ENCODE assay signal across 24 mouse cellular contexts in genomic region chr5:36382721-36383120, GRCm38 (mm10). TPM values are rescaled to one million over a fixed set of nuclear protein-coding genes. Genes with fewer than 3 reads are reported as not detected.
DNase-seq lines count a peak whose midpoint lies in the region; ATAC-seq and TF ChIP-seq lines count a peak whose summit lies in the region.
"Had no signal": no experiment of that assay in that cellular context is flagged by ENCODE, and none has a peak within 500 bp of the region (broad histone marks: within the 10 kb centered on the region; RNA-seq: fewer than 3 reads in every experiment).

No protein-coding gene starts in this region.

- no peak overlapping the region for H3K4me2 ChIP-seq in forebrain, embryonic 12.5 days
- H3K4me2 ChIP-seq in forebrain, postnatal 0 days (ENCODE audit: low read depth), result no peak overlapping the region
- no peak overlapping the region for H3K4me2 ChIP-seq in stomach, embryonic 14.5 days (replicated peaks; ENCODE audit: low read depth, low read length)
- H3K4me2 ChIP-seq in stomach, postnatal 0 days (replicated peaks; ENCODE audit: low read depth), result no peak overlapping the region
- H3K4me2 ChIP-seq: heart, embryonic 15.5 days; hindbrain, embryonic 15.5 days; neural tube, embryonic 15.5 days had no signal

- 69% methylated on average over 4 of the region's 4 CpGs for WGBS in forebrain, embryonic 12.5 days
- 74% methylated on average over 4 of the region's 4 CpGs for whole genome bisulfite sequencing in forebrain, postnatal 0 days
- WGBS in stomach, embryonic 14.5 days, result 72% methylated on average over 4 of the region's 4 CpGs
- 60% methylated on average over 4 of the region's 4 CpGs for WGBS in stomach, postnatal 0 days
- 83% methylated on average over 4 of the region's 4 CpGs for WGBS in limb, embryonic 10.5 days

- ATAC-seq in forebrain, embryonic 12.5 days (ENCODE audit: low FRiP score), result no peak
- ATAC-seq in forebrain, postnatal 0 days, result no peak
- no peak for ATAC-seq in stomach, embryonic 14.5 days (ENCODE audit: insufficient number of reproducible peaks, insufficient read depth, low FRiP score, low read depth)
- no peak for ATAC-seq in stomach, postnatal 0 days (ENCODE audit: low FRiP score, low TSS enrichment)
- ATAC-seq: activated CD4-positive, CD25-positive, alpha-beta regulatory T cell, adult 4 months; forebrain, embryonic 14.5 days had no signal

- no peak for DNase-seq in forebrain, postnatal 0 days
- no peak for DNase-seq in stomach, postnatal 0 days (ENCODE audit: low spot score)
- no peak for DNase-seq in limb, embryonic 10.5 days (ENCODE audit: low spot score)
- no peak for DNase-seq in cerebellum, adult 9-10 months
- no peak for DNase-seq in layer of hippocampus, adult 18-20 months (ENCODE audit: low spot score in 2 of 2)
- DNase-seq in gastrocnemius, adult 18-20 months (ENCODE audit: low spot score), result no peak
- DNase-seq: adrenal gland, postnatal 14 days; cerebellum, adult 2 months; gastrocnemius, postnatal 25 days; heart, postnatal 4 days; kidney, adult 2 months; right cerebral cortex, adult 18-20 months; right cerebral cortex, postnatal 4 days had no signal

- TF ChIP-seq CTCF in forebrain, postnatal 0 days (IDR thresholded peaks at IDR 0.05; ENCODE audit: low read depth), result no peak
- no peak for TF ChIP-seq CTCF in stomach, postnatal 0 days (IDR thresholded peaks at IDR 0.05; ENCODE audit: low read depth)

- no peak for TF ChIP-seq EP300 in stomach, postnatal 0 days (optimal IDR thresholded peaks at IDR 0.05)

- H3K27ac ChIP-seq in forebrain, embryonic 12.5 days, result 0 out of 2 replicates have a peak overlapping the region, but pooled peaks have one; percentile 3
- no peak overlapping the region for H3K27ac ChIP-seq in forebrain, postnatal 0 days (ENCODE audit: low read depth, low read length)
- H3K27ac ChIP-seq in stomach, embryonic 14.5 days (ENCODE audit: low read length), result peak overlapping the region; percentile 27; the same call in 1 of the 2 replicates
- no peak overlapping the region for H3K27ac ChIP-seq in stomach, postnatal 0 days (replicated peaks)
- peak overlapping the region; percentile 84 for H3K27ac ChIP-seq in limb, embryonic 10.5 days
- H3K27ac ChIP-seq: heart, adult 2 months; heart, embryonic 15.5 days; hindbrain, embryonic 15.5 days; kidney, postnatal 0 days; macrophage; neural tube, embryonic 15.5 days had no signal

- H3K9me3 ChIP-seq in forebrain, embryonic 12.5 days, result no peaks in the 10 kb centered on the region
- no peaks in the 10 kb centered on the region for H3K9me3 ChIP-seq in forebrain, postnatal 0 days (ENCODE audit: low read length)
- no peaks in the 10 kb centered on the region for H3K9me3 ChIP-seq in stomach, embryonic 14.5 days (ENCODE audit: control insufficient read depth, low read depth, low read length)
- H3K9me3 ChIP-seq in stomach, postnatal 0 days (ENCODE audit: control insufficient read depth, low read length), result no peaks in the 10 kb centered on the region
- H3K9me3 ChIP-seq in limb, embryonic 10.5 days (replicated peaks), result no peaks in the 10 kb centered on the region
- H3K9me3 ChIP-seq: heart, embryonic 15.5 days; hindbrain, embryonic 15.5 days; neural tube, embryonic 15.5 days had no signal

- H3K9ac ChIP-seq in forebrain, embryonic 12.5 days, result no peak overlapping the region
- H3K9ac ChIP-seq in forebrain, postnatal 0 days, result no peak overlapping the region
- no peak overlapping the region for H3K9ac ChIP-seq in stomach, embryonic 14.5 days (replicated peaks; ENCODE audit: low read depth, low read length)
- H3K9ac ChIP-seq in stomach, postnatal 0 days (ENCODE audit: low read length), result no peak overlapping the region
- H3K9ac ChIP-seq: heart, embryonic 15.5 days; hindbrain, embryonic 15.5 days; neural tube, embryonic 15.5 days had no signal

- H3K36me3 ChIP-seq in forebrain, embryonic 12.5 days (replicated peaks), result no peaks in the 10 kb centered on the region
- no peaks in the 10 kb centered on the region for H3K36me3 ChIP-seq in forebrain, postnatal 0 days (ENCODE audit: insufficient read depth)
- no peaks in the 10 kb centered on the region for H3K36me3 ChIP-seq in stomach, embryonic 14.5 days (ENCODE audit: control insufficient read depth, insufficient read depth, low read length)
- H3K36me3 ChIP-seq in stomach, postnatal 0 days (ENCODE audit: control insufficient read depth, insufficient read depth, low read length), result no peaks in the 10 kb centered on the region
- no peaks in the 10 kb centered on the region for H3K36me3 ChIP-seq in limb, embryonic 10.5 days
- H3K36me3 ChIP-seq: heart, embryonic 15.5 days; hindbrain, embryonic 15.5 days; neural tube, embryonic 15.5 days had no signal

- no peak overlapping the region for H3K4me3 ChIP-seq in forebrain, embryonic 12.5 days (replicated peaks)
- no peak overlapping the region for H3K4me3 ChIP-seq in forebrain, postnatal 0 days (ENCODE audit: low read depth, low read length)
- no peak overlapping the region for H3K4me3 ChIP-seq in stomach, embryonic 14.5 days (ENCODE audit: low read depth, low read length)
- no peak overlapping the region for H3K4me3 ChIP-seq in stomach, postnatal 0 days (ENCODE audit: low read depth, low read length)
- H3K4me3 ChIP-seq in limb, embryonic 10.5 days, result no peak overlapping the region
- H3K4me3 ChIP-seq: heart, adult 2 months; heart, embryonic 15.5 days; hindbrain, embryonic 15.5 days; neural tube, embryonic 15.5 days had no signal

- peaks cover 16% of the 10 kb centered on the region; the same call in 1 of the 2 replicates for H3K4me1 ChIP-seq in forebrain, embryonic 12.5 days
- H3K4me1 ChIP-seq in forebrain, postnatal 0 days (ENCODE audit: insufficient read depth), result no peaks in the 10 kb centered on the region
- peaks cover 20% of the 10 kb centered on the region for H3K4me1 ChIP-seq in stomach, embryonic 14.5 days (ENCODE audit: control insufficient read depth, insufficient read depth, low read length)
- H3K4me1 ChIP-seq in stomach, postnatal 0 days (replicated peaks; ENCODE audit: control insufficient read depth, insufficient read depth), result peaks cover 4% of the 10 kb centered on the region; the same call in 1 of the 2 replicates
- peaks cover 73% of the 10 kb centered on the region for H3K4me1 ChIP-seq in limb, embryonic 10.5 days

- H3K27me3 ChIP-seq in forebrain, embryonic 12.5 days, result no peaks in the 10 kb centered on the region
- H3K27me3 ChIP-seq in forebrain, postnatal 0 days (ENCODE audit: insufficient read depth, low read length), result no peaks in the 10 kb centered on the region
- H3K27me3 ChIP-seq in stomach, embryonic 14.5 days (ENCODE audit: control insufficient read depth, insufficient read depth, low read length), result no peaks in the 10 kb centered on the region
- no peaks in the 10 kb centered on the region for H3K27me3 ChIP-seq in stomach, postnatal 0 days (ENCODE audit: control insufficient read depth, insufficient read depth, low read length)
- H3K27me3 ChIP-seq in limb, embryonic 10.5 days (ENCODE audit: low read depth, poor library complexity, severe bottlenecking), result no peaks in the 10 kb centered on the region
- H3K27me3 ChIP-seq: heart, embryonic 15.5 days; hindbrain, embryonic 15.5 days; neural tube, embryonic 15.5 days had no signal

RNA-seq across cellular contexts. Expression of gene Sorcs2, which starts 15.2 kb away (rescaled TPM):
- polyA plus RNA-seq in forebrain, embryonic 12.5 days (2016; fragmentation: Nextera tagmentation; extraction: Ambion mirVana), result 10.4 and 11.0 TPM in 2 replicates
- total RNA-seq in forebrain, postnatal 0 days (2014; rRNA removed), result 20.0 and 29.8 TPM in 2 replicates
- 5.3 and 10.0 TPM in 2 replicates for polyA plus RNA-seq in forebrain, postnatal 0 days (2015; fragmentation: Nextera tagmentation; extraction: Ambion mirVana)
- polyA plus RNA-seq in stomach, embryonic 14.5 days (2014; fragmentation: Nextera tagmentation; extraction: Ambion mirVana), result 14.5 and 16.0 TPM in 2 replicates
- 3.1 and 4.2 TPM in 2 replicates for polyA plus RNA-seq in stomach, postnatal 0 days (2015; fragmentation: Nextera tagmentation; extraction: Ambion mirVana)
- polyA plus RNA-seq in limb, embryonic 10.5 days (2016; fragmentation: Nextera tagmentation; extraction: Ambion mirVana), result 6.1 and 8.3 TPM in 2 replicates
- 10 to 100 TPM; 41.0 to 49.9 TPM for total RNA-seq in layer of hippocampus, adult 18-20 months (2021)
- 1 to 10 TPM; 1.8 TPM for total RNA-seq in gastrocnemius, adult 18-20 months (2021)
- total RNA-seq: common myeloid progenitor, adult 5-6 weeks had no signal
- polyA plus RNA-seq: macrophage had no signal

Comparison
In these comparisons a context has a peak if more than half of its experiments do, and no peak if none do; other contexts are left out.
1. H3K27ac ChIP-seq: peak in forebrain, embryonic 12.5 days (single experiment), stomach, embryonic 14.5 days (single experiment) and limb, embryonic 10.5 days (single experiment); none in forebrain, postnatal 0 days (single experiment) and stomach, postnatal 0 days (single experiment).